Mouse (Mus musculus) forebrain, embryonic 16.5 days (tissue): ENCODE measurements around the gene Lsm4. TPM values are rescaled to one million over a fixed set of nuclear protein-coding genes. Genes with fewer than 3 reads are reported as not detected.

ENCODE experiments used
- ATAC-seq: fragments of 200-750 bp; cut with Nextera tagmentation; 2 replicates; pipeline ENCODE4 v1.8.0; 2017; ENCODE audit warnings: mild to moderate bottlenecking, moderate library complexity
- H3K27ac ChIP-seq: fragments of 300-500 bp; sonication (generic); 2 replicates; pipeline ENCODE4 v1.5.1; 2014; ENCODE audit warnings: low read length, control low read depth
- H3K27me3 ChIP-seq: fragments of 300-500 bp; sonication (generic); replicated peaks from 2 replicates; pipeline ENCODE4 v1.6.1; 2014; ENCODE audit warnings: low read length; ENCODE audit not compliant: control insufficient read depth, insufficient read depth
- H3K36me3 ChIP-seq: fragments of 300-500 bp; sonication (generic); 2 replicates; pipeline ENCODE4 v1.6.1; 2014; ENCODE audit not compliant: control insufficient read depth, insufficient read depth
- H3K4me1 ChIP-seq: fragments of 300-500 bp; sonication (generic); replicated peaks from 2 replicates; pipeline ENCODE4 v1.6.1; 2014; ENCODE audit warnings: low read length; ENCODE audit not compliant: control insufficient read depth, insufficient read depth
- H3K4me2 ChIP-seq: fragments of 300-500 bp; sonication (generic); 2 replicates; pipeline ENCODE4 v1.6.1; 2014; ENCODE audit warnings: mild to moderate bottlenecking, low read length, control low read depth
- H3K4me3 ChIP-seq: fragments of 300-500 bp; sonication (generic); replicated peaks from 2 replicates; pipeline ENCODE4 v1.5.1; 2014; ENCODE audit warnings: mild to moderate bottlenecking, low read length, control low read depth
- H3K9ac ChIP-seq: fragments of 300-500 bp; sonication (generic); replicated peaks from 2 replicates; pipeline ENCODE4 v1.6.1; 2014; ENCODE audit warnings: low read depth, low read length, control low read depth
- H3K9me3 ChIP-seq: fragments of 300-500 bp; sonication (generic); 2 replicates; pipeline ENCODE4 v1.6.1; 2016; ENCODE audit warnings: low read length; ENCODE audit not compliant: control insufficient read depth
- WGBS: fragments of 180-500 bp; shearing (Covaris S2); extraction: QIAGEN DNeasy Blood & Tissue Kit; methylation state at CpG from one replicate; pipeline ENCODE4 v1.1.7; 2014; 5-methylcytosine and 5-hydroxymethylcytosine counted together
- polyA plus RNA-seq: library from polyadenylated mRNA; unstranded; fragments of >200 nt; fragmentation: Nextera tagmentation; extraction: Ambion mirVana; gene quantifications from 2 replicates; pipeline ENCODE4 v1.2.1, GENCODE M21; 2015

Gene Lsm4
- polyA plus RNA-seq, 1 experiment from 2014 or later: 168 TPM

GRCm38 (mm10) chr8:70725792-70726447 is 52.9 kb downstream of the Lsm4 start:
- Histone ChIP-seq H3K4me1 (peaks cover 3% of the 10 kb centered on the region; the same call in 1 of the 2 replicates), H3K9me3 (no peaks in the 10 kb centered on the region), H3K27me3 (peaks cover 21% of the 10 kb centered on the region), H3K36me3 (no peaks in the 10 kb centered on the region), H3K27ac (no peak overlapping the region), H3K4me2 (no peak overlapping the region), H3K4me3 (no peak overlapping the region), H3K9ac (no peak overlapping the region)
- no peak for ATAC-seq
- WGBS: 27% methylated on average over 14 of the region's 14 CpGs

GRCm38 (mm10) chr8:70726721-70727120 is 53.7 kb downstream of the Lsm4 start:
- Histone ChIP-seq H3K9ac (no peak overlapping the region), H3K27me3 (peaks cover 21% of the 10 kb centered on the region), H3K4me1 (peaks cover 3% of the 10 kb centered on the region; the same call in 1 of the 2 replicates), H3K27ac (no peak overlapping the region), H3K4me2 (no peak overlapping the region), H3K9me3 (no peaks in the 10 kb centered on the region), H3K36me3 (no peaks in the 10 kb centered on the region), H3K4me3 (no peak overlapping the region)
- WGBS: 48% methylated on average over 11 of the region's 11 CpGs
- no peak for ATAC-seq

Other genes starting within 250 kb of the Lsm4 start
- 41.1 and 51.0 TPM in 2 replicates for gene Crtc1, start 233.7 kb upstream of the Lsm4 start, polyA plus RNA-seq
- gene Klhl26, start 196.3 kb upstream of the Lsm4 start, polyA plus RNA-seq: 23.1 and 26.2 TPM in 2 replicates
- 74.9 and 90.8 TPM in 2 replicates for gene Tmem59l, start 185.9 kb upstream of the Lsm4 start, polyA plus RNA-seq
- gene Crlf1, start 180.1 kb upstream of the Lsm4 start, polyA plus RNA-seq: 6.1 and 8.2 TPM in 2 replicates
- 149 and 157 TPM in 2 replicates for gene Rex1bd, start 166.5 kb upstream of the Lsm4 start, polyA plus RNA-seq
- 660 and 697 TPM in 2 replicates for gene Uba52, start 162.4 kb upstream of the Lsm4 start, polyA plus RNA-seq
- 402 and 462 TPM in 2 replicates for gene Fkbp8, start 145.5 kb upstream of the Lsm4 start, polyA plus RNA-seq
- 45.5 and 45.9 TPM in 2 replicates for gene Kxd1, start 145.3 kb upstream of the Lsm4 start, polyA plus RNA-seq
- 17.1 and 18.9 TPM in 2 replicates for gene Ell, start 133.8 kb upstream of the Lsm4 start, polyA plus RNA-seq
- 116 and 141 TPM in 2 replicates for gene Isyna1, start 78.9 kb upstream of the Lsm4 start, polyA plus RNA-seq
- gene Ssbp4, start 64.4 kb upstream of the Lsm4 start, polyA plus RNA-seq: 100 and 121 TPM in 2 replicates
- 0.61 and 1.1 TPM in 2 replicates for gene Lrrc25, start 57.1 kb upstream of the Lsm4 start, polyA plus RNA-seq
- gene Gdf15, start 40.8 kb upstream of the Lsm4 start, polyA plus RNA-seq: 0.20 TPM in 1 of 2 replicates, not detected in the other
- gene Pgpep1, start 12.9 kb upstream of the Lsm4 start, polyA plus RNA-seq: 60.3 and 65.7 TPM in 2 replicates
- 54.6 and 57.7 TPM in 2 replicates for gene Jund, start 25.7 kb downstream of the Lsm4 start, polyA plus RNA-seq
- 0.11 and 0.14 TPM in 2 replicates for gene Iqcn, start 30.2 kb downstream of the Lsm4 start, polyA plus RNA-seq
- gene Gm3336, start 45.3 kb downstream of the Lsm4 start, polyA plus RNA-seq: not detected in 2 replicates
- gene Pde4c, start 50.5 kb downstream of the Lsm4 start, polyA plus RNA-seq: 0.12 and 0.54 TPM in 2 replicates
- gene Rab3a, start 81.4 kb downstream of the Lsm4 start, polyA plus RNA-seq: 350 and 395 TPM in 2 replicates
- 49.3 and 49.8 TPM in 2 replicates for gene Mpv17l2, start 87.7 kb downstream of the Lsm4 start, polyA plus RNA-seq
- 145 and 149 TPM in 2 replicates for gene Pik3r2, start 103.5 kb downstream of the Lsm4 start, polyA plus RNA-seq
- 22.5 and 30.8 TPM in 2 replicates for gene Mast3, start 131.8 kb downstream of the Lsm4 start, polyA plus RNA-seq
- 0.08 and 0.09 TPM in 2 replicates for gene Il12rb1, start 135.2 kb downstream of the Lsm4 start, polyA plus RNA-seq
- gene Arrdc2, start 166.5 kb downstream of the Lsm4 start, polyA plus RNA-seq: 7.4 and 8.3 TPM in 2 replicates
- 11.2 and 13.4 TPM in 2 replicates for gene Kcnn1, start 190.0 kb downstream of the Lsm4 start, polyA plus RNA-seq
- gene Ccdc124, start 200.7 kb downstream of the Lsm4 start, polyA plus RNA-seq: 152 and 167 TPM in 2 replicates
- 1.6 and 1.9 TPM in 2 replicates for gene Slc5a5, start 219.5 kb downstream of the Lsm4 start, polyA plus RNA-seq
- 2,480 and 2,641 TPM in 2 replicates for gene Rpl18a, start 224.2 kb downstream of the Lsm4 start, polyA plus RNA-seq
- gene Map1s, start 232.7 kb downstream of the Lsm4 start, polyA plus RNA-seq: 63.5 and 67.7 TPM in 2 replicates